Mouse (Mus musculus): ENCODE results near the gene Grm7.

Grm7 gene

DNA sequence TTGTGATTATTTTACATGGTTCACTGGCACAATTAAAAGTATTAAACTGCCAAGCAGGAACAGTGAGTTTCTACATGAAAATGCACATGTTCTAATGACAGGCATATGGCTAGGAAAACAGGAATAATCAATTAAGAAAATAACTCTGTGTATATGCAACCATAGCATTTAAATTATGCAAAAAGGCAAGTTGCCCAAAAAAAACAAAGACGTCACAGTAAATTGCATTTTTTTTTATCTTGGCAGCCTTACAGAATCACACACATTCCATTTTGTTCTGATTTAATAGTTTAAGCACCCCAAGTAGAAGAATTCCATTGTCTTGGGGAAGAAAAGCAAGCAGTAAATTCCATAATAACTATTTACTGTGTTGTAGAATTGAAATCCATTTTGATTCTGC is 716.3 kb downstream of the Grm7 start:
- no peak for DNase-seq (ENCODE audit: low spot score in 2 of 2)

DNA sequence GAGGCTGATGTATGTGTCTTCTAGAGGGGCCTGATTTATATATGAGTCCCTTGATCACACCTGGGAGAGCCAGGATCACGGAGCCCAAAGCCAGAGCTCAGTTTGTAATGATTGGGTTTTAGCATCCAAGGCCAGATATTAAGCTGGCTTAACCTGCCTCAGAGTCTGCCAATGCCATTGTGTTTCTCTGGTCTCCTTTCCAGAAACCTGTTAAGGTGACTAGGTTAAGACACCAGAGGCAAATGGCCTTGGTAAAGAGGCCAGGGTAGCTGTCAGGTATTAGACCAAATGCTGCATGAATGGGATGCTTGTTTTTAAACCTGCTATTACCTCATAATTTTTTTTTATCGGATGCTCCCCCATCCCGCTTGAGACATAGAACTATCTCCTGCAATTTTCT is 722.7 kb downstream of the Grm7 start:
- DNase-seq (ENCODE audit: low spot score in 2 of 2), result no peak

DNA sequence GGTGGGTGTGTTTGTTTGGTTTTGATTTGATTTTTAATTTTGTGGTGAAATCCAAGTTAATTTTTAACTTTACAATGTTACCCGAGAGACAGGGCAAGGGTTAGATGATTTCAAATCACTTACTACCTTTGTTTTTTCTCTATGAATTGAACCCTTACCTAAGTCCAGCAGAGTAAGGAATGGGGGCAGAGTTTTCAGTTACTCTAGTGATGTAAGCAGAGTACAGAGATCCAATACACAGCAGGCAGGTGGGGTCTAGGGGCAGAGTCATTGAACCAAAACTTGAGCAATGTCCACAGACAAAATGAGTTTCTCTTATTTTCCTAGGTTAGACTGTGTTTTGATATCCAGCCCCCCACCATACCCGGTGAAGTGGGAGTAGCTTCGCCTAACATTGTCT is 723.2 kb downstream of the Grm7 start:
- no peak for DNase-seq (ENCODE audit: low spot score in 2 of 2)

DNA sequence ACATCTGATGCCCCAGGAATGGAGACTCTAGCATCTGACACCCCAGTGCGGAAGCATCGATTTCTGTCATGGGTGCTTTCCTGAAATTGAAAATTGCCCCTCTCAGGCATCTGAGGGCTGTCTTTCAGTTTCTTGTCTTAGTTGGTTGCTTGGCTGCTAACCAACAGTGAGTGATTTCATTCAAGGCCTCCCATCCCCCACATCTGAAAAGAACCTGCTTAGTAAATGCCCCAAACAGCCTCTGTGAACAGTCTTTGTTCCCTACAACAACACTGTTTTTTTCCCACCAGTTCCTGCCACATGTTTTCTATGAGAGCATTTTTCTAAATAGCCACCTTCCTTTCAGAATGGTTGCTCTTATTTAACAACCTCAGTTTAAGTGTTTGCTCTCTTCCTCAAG is 723.6 kb downstream of the Grm7 start:
- no peak for DNase-seq (ENCODE audit: low spot score in 2 of 2)

DNA sequence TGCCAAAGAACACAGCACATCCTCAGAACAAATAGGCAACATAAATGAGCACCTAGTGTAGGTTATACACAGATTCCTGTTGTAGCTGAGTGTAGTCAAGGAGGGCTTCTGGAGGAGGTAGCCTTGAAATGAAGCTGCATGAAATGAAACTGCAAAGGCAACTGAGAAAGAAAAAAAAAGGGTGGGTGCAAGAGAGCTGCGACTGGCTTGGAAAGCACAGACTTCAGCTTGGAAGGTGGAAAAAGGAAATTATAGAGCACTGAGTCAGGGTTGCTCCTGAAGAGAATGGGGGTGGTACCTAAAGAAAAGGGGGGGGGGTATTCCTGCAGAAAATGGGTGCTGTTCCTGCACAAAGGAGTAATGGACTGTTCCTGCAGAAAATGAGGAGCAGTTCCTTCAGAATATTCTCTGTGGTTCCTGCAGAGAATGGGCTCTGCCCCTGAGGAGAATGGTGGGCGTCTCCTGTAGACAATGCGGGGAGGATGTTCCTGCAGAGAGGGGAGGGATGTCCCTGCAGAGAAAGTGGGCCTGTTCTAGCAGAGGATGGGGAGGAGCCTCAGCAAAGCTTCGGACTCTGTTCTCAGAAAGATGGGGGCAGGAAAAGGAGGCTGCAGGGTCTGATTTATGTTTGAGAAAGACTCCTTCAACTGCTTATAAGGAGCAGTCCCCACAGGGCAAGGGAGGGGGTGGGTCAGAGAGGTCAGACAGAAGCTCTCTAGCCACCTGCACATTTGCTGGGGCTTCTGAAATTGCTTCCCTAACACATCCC is 726.4 kb downstream of the Grm7 start:
- DNase-seq (ENCODE audit: low spot score in 2 of 2), result no peak

DNA sequence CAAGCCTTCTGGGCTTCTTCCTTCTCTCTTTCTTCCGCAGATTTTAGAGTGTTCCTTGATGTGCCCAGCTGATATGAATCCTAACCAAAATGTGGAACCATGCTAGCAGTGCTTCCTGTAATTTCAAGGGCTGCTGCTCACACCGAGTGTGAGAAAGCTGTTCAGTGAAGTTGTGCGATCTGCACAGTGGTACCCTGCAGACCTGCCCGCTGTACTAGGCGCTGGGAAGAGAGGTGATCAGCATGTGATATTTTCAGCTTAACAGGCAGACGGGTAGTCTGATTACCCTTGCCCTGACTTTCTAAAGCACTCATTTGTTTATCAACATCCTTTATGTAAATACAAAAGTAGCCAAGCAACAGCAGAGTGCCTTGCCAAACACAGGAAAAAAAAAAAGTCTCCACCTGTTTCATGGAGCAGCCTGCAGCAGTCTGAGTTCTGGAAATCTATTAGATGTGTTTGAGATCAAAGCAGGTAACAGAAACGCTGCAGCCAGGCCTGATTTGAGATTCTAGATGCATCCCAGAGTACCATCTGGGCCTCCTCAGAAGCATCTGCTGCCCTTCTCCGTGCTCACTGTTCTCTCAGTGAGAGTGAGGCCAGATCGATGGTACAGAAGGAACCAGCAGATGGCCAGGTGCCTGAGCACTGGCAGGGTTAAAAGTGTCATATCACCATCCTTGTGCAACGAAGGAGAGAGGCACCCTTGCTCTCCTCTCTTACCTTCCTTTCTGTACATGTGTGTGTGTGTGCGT is 727.4 kb downstream of the Grm7 start:
- DNase-seq (ENCODE audit: low spot score in 2 of 2), result no peak

DNA sequence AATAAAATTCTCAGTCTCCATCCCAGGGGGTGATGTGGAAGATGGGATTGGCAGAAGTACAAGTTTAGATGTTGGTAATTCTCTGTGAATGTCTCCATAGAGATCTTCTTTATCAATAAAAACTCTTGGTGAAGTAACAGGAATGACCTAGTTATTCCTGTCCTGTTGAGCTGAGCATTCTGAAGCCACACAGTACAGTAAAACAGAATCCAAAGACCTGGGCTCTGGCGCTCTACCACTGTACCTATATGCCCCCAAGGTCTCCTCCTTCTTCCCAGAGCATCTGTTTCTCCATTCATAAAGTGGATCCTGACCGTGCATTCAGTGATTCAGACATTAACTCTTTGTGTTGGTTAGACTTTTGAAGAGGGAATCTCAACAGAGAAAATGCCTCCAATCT is 735.3 kb downstream of the Grm7 start:
- no peak for DNase-seq (ENCODE audit: low spot score in 2 of 2)

DNA sequence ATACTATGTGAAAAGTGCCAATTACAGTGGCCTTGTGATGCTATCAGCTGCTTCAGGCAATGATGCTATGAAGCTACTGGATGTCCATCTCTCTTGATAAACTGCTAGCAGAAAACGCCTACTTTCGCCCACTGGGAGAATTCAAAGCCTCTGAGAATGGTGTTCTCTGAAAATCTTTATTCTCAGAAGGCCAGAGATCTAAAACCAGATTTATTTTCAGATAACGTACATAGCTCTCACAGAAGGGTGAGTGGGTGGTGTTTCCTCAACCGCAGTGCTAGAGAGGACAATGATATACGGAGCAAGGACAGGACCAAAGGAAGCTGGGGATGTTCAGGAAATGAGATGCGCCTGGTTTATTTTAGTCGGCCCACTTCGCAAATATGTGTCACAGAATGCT is 763.4 kb downstream of the Grm7 start:
- no peak for DNase-seq (ENCODE audit: low spot score in 2 of 2)

DNA sequence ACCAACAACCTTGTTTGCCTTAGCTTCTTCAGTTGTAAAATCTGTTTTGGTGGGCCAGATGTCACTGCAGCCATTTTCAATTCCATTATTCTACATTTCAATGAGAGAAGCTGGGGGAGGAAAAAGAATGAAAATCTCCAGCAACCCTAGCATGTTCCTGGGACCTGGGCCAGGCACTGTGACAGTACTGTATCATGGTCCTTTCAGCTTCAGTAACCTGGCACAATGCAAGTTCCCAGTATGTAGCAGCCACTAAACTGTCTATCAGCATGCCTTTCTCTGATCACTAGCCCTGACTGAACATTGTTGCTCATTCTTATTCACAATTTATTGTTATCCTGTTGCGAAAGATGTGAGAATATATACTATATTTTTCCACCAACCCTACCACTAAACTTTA is 779.4 kb downstream of the Grm7 start:
- DNase-seq (ENCODE audit: low spot score in 2 of 2), result no peak

DNA sequence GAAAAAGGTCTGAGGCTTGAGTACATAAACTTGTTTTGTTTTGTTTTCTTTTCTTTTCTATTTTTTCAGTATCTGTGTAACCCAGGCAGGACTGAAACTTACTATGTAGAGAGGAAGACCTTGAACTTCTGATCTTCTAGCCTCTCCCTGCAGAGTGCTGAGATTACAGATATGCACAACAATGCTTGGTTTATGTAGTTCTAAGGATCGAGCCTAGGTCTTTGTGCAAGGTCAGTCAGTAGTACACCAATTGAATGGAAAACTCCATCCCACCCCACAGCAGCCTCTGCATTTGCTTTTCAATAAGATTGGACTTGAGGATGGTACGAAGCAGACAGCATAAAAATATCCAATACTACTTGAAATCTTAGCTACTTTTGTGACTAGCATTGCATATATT is 800.8 kb downstream of the Grm7 start:
- DNase-seq (ENCODE audit: low spot score in 2 of 2), result no peak

DNA sequence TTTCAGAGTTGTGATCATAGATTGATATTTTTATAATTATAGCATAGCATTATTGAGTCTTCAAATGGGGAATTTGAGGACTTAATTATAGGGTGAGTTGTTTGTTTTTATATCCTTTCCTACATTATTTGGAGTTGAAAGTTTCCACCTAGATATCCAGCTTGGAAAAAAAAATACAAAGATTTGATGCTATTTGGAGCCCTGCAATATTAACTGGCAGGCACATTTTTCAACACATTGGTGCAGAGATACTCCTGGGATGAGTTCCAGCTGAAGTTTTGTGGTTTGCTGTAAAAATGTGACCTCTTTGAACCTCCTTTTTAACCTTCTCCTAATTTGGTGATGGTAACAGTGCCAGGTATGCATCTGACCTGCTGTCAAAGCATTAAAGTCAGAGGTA is 802.5 kb downstream of the Grm7 start:
- DNase-seq (ENCODE audit: low spot score in 2 of 2), result no peak

DNA sequence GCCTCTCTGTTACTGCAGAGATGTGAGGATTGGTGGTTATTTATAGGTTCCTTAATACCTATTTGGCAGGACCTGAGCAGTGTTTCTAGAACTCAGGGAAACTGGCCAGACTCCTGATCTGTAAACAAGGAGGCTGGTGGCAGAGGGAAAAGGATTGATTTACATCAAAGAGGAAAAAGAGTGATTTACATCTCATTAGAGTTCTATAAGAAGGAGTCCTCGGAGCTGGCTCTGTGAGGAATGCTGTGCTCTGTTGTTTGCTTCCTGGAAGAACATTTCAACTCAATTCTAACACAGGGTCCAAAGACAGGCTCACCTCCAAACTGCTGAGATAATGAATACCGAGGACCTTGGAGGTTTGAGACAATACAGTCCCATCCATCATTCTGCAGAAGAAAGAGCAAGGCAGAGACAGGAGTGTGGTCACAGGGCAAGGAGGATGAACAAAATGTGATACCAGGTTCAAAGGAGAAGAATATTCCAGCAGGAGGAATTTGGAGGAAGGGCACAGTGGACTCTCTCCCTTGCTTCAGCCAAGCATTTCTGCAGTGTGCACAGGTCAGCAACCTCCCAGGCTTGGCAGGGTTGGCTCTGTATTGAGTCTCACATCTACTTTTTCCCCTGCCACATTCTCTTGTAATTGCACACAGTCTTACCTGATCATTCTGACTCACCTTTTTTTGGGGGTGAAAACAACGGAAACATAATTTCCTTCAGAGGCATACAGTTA is 803.8 kb downstream of the Grm7 start:
- DNase-seq (ENCODE audit: low spot score in 2 of 2), result no peak

DNA sequence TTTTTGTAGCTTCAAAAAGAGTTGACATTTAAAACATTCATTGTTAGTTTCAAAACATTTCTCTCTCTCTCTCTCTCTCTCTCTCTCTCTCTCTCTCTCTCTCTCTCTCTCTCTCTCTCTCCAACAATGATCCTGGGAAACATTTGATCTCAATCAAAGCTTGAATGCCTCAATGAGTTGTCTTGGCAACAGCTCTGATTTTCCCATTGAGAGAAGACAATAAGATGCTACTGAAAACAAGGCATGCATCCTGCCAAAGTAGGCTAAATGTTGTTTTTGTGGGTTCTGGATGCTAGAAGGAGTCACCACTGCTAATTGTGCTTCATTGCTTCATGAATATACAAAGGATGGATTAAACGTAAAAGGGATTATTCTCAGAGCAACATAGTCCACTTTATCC is 836.5 kb downstream of the Grm7 start:
- no peak for DNase-seq (ENCODE audit: low spot score in 2 of 2)

DNA sequence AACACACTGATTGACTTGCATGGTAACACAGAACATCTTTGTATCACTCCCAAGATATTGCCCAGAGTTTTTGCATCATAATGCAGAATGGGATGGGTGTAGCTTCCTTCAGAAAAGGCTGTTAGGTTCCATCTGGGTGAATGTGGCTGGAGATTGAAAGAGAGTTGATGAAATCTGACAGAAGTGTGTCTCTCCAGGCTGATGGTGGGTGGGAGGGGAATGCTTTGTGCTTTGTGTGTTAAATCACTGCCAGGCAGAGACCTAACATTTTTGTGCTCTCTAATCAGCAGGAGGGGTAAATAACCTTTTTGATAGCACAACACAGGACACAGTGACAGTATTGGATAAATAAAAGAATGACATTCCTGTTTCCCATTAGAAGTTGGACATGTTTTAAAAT is 840.7 kb downstream of the Grm7 start:
- DNase-seq (ENCODE audit: low spot score in 2 of 2), result no peak

DNA sequence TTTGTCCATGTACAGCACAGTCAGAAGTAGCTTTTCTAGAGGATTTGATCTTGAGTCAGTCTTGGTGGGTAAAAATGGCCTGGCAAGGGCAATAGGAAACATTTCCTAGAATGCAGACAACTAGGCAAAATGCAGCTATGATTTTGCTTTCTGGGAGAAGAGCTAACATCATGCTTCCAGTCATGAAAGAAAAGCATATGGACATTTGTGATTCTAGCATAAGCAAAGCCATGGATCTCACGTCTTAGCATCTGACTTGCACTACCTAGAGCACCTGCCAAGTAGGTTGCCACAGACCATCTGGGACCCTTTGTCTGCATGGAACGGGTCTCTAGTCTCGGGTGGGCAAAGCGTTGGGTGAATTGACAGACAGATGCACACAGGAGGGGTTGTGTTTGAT is 842.2 kb downstream of the Grm7 start:
- no peak for DNase-seq (ENCODE audit: low spot score in 2 of 2)

DNA sequence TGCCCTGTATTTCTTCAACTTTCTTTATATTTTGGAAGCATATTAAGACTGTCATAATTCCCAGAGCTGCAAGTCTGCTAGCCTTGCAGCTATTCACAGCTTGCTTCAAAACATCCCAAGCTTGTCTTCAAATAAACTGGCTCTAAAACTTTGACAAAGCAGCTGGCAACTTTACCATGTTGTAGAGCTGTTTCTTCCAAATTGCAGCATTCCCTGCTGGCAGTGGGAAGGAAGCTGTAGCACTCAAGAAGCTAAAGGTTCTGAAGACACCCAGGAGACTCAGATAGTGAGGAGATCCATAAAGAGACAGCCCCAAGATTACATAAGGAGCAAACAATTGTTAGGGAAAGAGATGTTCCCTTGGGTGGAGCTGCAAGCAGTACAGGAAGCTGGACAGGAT is 846.8 kb downstream of the Grm7 start:
- no peak for DNase-seq (ENCODE audit: low spot score in 2 of 2)

DNA sequence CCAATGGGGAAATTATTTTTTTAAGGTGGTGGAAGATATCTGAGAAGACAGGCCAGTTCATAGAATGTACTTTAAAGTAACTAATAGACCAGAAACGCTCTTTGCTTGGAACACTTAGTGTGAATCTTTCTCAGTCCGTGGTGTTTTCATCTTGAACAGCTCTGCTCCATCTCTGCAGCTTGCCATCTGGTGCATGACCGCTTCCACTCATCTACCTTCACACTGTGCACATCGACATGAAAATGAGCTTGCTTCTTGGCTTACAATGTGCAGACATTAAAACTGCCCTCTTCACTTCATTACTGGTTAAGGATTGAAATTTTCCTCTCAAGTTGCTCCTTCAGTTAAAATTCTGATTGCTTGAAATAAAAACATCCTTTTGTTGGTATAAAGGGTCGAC is 854.2 kb downstream of the Grm7 start:
- DNase-seq (ENCODE audit: low spot score in 2 of 2), result no peak

DNA sequence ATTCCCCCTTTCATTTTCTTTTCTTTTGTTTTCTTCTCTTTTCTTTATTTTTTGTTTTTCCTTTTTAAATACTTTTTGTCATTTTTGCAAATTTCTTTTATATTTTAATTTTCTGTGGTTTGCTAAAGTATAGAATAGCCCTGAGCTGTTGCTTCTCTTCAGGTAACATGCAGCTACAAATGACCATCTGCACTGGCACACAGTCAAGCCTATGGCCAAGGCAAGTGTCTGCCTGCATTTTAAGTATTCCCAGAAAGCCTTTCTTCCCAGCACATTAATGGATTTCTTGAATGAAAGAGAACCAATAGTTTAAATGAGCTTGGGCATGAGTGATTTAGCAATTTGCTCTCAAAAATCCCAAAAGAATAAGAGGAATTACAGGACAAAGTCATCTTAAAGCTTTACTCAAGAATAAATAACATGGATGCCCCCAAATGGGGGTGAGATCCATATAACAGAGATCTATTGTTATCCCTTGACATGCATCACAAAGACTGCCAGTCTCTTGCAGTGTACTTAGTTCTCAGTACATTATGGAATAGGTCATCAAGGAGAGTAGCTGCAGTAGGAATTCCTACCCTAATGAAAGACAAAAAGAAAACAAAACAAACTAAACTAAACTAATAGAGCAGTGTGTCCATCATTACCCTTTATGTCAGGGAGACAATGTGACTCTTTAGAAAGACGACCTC is 865.5 kb downstream of the Grm7 start:
- no peak for DNase-seq (ENCODE audit: low spot score in 2 of 2)

DNA sequence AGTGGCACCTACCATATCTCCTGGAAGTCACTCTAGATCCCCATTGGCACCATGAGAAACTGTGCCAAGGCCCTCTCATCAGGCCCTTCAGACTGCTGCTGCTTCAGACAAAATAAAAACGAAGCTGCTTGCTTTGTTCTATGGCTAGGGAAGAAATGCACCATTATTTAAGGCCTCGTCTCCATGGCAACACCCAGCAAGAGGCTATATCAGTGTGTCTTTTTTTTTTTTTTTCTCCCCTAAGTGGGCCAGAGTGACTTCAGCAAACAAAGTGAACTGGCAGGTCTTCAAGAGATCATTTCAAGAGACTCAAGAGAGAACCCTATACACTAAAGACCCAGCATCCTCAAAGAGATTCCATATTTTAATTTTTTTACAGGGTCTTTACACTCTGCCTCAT is 867.0 kb downstream of the Grm7 start:
- no peak for DNase-seq (ENCODE audit: low spot score in 2 of 2)

DNA sequence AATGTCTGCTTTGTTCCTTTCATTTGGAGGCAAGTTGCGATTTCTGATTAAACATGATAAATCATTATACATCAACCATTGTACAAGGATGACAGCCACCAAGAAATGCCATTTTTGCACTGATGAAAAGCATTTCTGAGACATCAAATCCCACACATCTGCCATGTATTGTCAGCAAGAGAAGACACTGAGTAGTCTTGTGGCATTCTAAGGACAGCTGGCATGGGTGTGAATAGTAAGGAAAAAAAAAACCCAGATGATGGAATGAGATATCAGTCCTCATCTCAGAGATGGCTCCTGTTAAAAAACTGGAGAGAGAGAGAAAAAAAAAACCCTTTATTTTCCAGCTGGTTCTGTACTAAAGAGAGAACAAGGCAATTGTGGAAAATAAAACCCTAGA is 875.8 kb downstream of the Grm7 start:
- DNase-seq (ENCODE audit: low spot score in 2 of 2), result no peak

DNA sequence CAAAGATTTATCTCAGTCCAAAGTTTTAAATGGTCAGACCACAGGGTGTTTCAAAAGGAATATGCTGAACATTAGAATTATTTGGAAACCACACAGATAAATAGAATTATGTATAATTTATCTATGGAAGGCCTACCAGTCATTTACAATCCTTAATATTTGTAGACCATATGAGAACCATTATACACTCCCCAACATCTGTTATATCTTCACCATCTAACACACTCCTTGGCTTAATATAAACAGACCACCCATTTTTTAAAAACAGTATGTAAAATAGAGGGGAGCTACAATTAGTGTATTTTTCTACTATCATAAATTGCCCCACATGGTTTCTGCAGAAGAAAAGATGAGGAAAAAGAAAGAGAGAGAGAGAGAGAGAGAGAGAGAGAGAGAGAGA is 876.7 kb downstream of the Grm7 start:
- DNase-seq (ENCODE audit: low spot score in 2 of 2), result no peak

DNA sequence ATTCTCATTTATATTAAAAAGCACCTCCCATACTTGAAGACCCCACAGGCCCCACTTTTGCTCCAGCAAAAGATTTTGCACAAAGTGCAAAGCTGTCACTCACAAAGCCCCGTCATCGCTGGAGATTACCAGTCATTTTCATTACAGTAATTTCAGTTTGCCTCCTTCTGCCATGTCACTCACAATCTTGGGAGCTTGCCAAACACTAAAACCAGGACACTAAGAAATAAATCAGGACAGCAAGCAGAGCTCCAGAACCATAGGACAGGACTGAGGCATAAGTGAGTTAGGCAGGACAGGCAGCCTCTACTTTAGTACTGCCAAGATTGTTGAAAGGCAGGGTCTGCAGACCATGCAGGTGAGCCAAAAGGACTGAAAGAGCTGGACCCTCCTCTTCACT is 884.6 kb downstream of the Grm7 start:
- peak in 1 of 2 experiments; percentile 0 for DNase-seq (ENCODE audit: low spot score in 2 of 2)
